Mouse (Mus musculus) urinary bladder, adult 2 months (tissue): Measurements from ENCODE around the gene Dbi. TPM values are rescaled to one million over a fixed set of nuclear protein-coding genes. Genes with fewer than 3 reads are reported as not detected.

ENCODE experiments used
- DNase-seq: peaks from one replicate; pipeline ENCODE4 v3.0.0; 2022; ENCODE audit warnings: low spot score
- polyA plus RNA-seq: library from polyadenylated mRNA; depleted of rRNA; stranded (reverse); fragments of >200 nt; gene quantifications from 2 replicates; pipeline ENCODE4 v1.2.3, GENCODE M21; 2012; rRNA removed

Gene Dbi
- polyA plus RNA-seq, result 364 and 515 TPM in 2 replicates

DNA sequence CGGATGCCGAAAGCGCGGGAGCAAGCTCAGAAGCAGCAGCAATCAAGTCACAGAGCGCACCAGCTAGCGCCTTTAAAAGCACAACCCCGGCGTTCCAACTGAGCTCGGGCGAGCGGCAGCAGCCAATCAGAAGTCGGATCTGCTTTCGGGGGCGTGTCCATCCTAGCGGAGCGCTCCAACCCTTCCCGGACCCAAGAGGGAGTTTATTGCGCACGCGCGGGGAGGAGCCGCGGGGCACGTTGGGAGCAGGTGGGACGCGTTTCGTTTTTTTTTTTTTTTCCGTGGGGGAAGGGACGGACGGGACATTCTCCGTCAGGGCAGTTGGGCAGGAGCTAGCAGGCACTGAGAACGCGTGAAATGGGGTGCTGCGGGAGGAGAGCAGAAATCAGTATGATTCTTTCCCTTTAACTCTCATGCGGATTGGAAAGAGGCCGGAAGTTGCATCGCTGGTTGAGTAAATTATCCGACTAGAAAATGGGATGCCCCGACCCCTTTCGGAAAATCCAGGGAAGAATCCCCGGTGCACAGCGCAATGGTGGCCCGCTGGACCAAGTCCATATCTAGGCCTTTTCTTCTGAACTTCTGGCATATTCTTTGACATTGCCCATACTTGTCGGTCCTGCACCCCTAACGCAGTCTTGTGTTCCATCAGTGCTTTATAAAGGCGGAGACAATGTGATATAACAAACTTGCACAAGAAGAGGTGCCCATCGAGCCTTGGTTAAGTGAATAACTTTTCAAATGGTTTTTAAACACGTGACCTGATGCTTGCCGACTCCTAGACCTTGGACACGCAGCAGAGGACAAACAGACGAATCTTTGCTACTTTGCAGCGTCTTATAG, at the start of gene Dbi, which contains the start of gene 3110009E18Rik:
Gene Dbi (minus strand): TSS at position 110 of the 843 bp plus-strand sequence.
Gene 3110009E18Rik (plus strand): TSS at position 219 of the 843 bp plus-strand sequence.
- peak; percentile 85 for DNase-seq

GRCm38 (mm10) chr1:120170307-120170706, 49.4 kb upstream of the Dbi start:
- no peak for DNase-seq

DNA sequence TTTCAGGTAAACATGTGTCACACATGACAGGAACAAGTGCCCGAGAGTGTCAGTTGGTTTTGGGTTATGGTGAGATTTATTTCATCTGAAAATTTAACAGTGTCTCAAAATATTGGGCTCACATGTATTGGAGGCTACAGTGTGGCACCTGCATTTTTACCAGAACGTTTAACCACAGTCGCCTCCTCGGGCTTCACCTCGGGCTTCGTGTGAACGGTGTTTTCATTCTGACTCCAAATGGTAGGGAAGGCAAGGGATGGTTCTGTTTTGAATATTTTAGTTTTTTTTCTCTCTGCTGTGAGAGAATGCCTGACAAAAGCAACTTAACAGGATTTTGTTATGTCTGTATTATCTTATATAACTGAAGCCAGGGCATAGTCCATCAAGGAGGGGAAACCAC, 47.8 kb upstream of the Dbi start:
- DNase-seq, result no peak

DNA sequence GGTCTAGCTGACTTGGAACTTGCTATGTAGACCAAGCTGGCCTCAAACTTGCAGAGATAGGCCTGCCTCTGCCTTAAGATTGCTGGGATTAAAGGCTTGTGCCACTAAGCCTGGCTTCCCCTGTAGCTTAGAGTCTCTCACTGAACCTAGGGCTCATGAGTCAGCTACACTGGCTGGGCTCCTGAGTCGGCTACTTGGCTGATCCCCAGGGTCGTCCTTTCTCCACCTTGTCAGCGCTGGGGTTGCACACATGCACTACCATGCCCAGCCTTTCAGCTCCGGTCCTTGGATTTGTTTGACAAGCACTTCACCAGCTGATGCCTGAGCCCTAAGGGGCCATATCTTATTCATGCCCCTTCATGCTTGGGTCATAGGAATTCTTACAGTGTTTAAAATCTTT, 47.1 kb upstream of the Dbi start:
- no peak for DNase-seq

DNA sequence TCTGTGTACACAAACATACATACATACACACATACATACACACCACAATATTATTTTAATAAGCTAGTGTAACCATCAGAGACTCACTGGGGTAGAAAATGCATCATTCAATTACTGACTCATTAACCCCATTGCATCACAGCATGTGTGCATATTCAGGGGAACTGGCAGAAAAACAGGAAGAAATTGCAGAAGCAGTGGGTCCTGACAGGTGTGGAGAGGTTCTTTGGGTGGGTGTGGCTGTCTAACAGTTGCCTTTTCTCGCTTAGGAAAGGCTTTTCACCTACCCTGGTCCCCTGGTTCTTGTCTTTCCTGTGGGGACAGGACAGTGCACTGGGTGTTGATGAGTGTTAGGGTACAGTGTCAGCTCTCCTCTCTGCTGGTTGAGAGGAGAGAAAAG, 41.7 kb upstream of the Dbi start:
- no peak for DNase-seq

DNA sequence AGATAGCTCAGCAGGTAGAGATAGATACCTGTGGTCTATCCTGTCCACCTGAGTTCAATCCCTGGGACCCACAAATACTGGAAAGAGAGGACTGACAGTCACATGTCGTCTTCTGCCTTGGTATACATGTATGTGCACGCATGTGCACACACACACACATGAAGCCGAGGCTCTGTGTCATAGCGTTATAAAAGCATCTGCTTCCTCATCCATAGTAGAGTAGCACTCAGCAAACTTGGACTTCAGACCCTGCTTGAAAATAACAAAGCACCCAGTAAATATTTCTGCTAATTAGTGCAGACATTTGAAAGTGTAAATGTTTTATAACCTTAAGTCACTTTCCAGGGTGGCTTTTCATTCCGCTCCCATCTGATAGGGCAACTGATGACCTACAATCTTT, 40.6 kb upstream of the Dbi start:
- no peak for DNase-seq

- DNase-seq, result no peak
These were observed 37.7 kb upstream of the Dbi start for GRCm38 (mm10) chr1:120158474-120159127.

DNA sequence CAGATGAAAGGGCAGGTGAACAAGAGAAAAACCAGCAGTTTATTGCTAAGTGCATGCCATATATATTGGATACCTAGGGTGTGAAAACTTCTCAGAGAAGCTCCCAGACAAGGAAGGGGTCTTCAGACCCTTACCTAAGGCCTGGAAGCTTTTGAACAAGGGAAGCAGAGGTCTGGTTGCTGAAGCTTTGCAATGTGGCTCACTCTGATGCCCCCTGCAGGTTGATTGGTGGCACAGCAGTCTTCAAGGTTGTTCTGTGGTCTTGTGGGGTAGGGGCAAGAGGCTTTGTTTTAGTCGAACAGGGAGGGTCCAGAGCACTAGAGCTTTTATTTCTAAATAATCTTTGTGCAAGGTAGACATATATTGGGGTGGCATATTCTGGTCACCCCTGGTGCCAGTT, 34.4 kb upstream of the Dbi start:
- DNase-seq, result no peak

DNA sequence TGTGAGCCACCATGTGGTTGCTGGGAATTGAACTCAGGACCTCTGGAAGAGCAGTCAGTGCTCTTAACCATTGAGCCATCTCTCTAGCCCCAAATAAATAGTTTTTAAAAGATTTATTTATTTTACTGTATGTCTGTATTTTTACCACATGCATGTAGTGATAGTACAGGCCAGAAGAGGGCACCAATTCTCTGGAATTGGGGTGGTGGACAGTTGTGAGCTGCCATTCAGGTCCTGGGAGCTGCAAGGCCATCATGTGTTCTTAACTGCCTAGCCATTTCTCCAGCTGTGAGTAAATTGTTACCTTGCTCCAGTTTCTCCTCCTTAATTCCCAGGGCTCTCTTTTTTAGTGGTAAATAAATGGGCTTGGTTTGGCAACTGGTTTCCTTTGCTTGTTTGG, 33.4 kb upstream of the Dbi start:
- DNase-seq, result no peak

DNA sequence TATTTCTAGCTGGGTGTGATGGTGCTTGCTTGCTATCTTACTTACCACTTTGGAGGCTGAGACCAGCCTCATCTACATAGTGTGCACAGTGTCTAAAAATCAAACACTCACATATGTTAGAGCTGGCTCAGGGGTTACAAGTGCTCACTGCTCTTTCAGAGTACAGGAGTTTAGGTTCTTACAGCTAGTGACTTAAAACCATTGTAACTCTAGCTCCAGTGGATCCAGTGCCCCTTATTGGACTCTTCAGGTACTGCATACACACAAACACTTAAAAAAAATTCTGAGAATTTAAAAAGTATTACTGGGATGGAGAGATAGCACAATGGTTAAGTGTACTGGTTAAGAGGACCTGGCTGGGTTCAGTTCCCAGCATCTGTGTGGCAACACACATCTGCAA, 26.1 kb upstream of the Dbi start:
- no peak for DNase-seq

DNA sequence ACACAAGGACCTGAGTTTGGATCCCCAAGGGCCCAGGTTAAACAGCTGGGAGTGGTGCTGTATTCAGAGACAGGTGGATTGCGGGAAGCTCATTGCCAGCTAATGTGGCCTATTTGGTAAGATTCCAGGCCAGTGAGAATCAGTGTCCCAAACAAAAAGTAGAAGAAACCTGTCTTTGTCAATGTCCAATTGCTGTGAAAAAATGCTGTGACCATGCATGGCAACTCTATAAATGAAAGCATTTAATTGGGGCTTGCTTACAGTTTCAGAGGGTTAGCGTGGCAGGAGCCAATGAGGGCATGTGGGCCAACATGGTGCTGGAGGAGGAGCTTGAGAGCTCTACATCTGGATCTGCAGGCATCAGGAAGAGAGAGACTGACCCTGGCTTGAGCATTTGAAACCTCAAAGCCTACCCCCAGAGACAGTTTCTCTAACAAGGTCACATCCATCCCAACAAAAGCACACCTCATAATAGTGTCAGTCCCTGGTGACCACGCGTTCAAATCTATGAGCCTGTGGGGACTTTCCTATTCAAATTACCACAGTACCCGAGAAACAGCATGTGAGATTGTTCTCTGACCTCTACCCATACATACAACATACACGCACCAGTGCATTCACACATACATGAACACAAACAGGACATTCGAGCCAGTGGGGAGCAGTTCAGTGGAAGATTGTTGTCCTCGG, 24.8 kb upstream of the Dbi start:
- no peak for DNase-seq

- DNase-seq, result no peak
These were observed 21.7 kb upstream of the Dbi start for GRCm38 (mm10) chr1:120142551-120142950.

DNA sequence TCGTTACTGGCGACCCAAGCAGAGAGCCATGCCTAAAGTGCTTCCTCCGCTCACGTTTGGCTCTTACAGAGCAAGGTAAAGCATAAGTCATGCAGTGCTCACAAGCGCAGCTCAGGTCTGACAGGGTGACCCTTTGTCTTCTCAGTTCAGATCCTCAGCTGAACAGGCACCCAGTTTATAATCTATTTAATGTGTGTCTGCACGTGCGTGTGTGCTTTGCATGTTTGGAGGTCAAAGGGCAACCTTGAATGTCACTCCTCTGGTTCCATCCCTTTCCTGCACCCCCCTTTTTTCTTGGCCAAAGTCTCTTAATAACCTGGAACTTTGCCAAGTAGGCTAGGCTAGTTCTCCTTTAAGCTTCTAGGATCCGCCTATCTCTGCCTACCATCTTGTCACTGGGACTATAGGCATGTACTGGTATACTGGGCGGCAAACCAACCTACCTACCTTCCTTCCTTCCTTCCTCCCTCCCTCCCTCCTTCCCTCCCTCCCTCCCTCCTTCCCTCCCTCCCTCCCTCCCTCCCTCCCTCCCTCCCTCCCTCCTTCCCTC, 19.3 kb upstream of the Dbi start:
- DNase-seq, result no peak

DNA sequence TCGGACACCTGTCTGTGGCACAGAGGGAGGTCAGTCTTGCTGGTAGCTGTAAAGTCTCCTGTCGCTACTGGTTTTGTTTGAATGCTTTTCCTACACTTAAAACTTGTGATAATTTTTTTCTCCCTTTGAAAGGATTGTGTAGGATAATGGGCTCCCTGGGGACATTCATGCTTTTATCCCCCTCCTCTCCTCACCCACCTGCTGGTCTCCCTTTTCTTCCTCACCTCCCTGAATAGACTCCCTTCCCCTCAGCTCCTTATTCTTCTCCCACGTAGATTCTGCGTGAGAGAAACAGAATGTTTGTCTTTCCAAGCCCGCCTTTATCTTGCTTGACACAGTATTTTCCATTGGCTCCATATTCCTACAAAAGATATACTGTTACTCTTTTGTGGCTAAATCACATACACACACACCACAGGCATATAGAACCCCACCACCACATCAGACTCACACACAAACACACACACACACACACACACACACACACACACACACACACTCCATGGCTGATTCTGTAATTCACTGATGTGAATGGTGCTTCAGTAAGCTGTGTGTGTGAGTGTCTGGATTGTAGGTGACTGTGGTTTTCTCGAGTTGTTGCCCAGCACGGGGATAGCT, 18.2 kb upstream of the Dbi start:
- DNase-seq, result no peak

DNA sequence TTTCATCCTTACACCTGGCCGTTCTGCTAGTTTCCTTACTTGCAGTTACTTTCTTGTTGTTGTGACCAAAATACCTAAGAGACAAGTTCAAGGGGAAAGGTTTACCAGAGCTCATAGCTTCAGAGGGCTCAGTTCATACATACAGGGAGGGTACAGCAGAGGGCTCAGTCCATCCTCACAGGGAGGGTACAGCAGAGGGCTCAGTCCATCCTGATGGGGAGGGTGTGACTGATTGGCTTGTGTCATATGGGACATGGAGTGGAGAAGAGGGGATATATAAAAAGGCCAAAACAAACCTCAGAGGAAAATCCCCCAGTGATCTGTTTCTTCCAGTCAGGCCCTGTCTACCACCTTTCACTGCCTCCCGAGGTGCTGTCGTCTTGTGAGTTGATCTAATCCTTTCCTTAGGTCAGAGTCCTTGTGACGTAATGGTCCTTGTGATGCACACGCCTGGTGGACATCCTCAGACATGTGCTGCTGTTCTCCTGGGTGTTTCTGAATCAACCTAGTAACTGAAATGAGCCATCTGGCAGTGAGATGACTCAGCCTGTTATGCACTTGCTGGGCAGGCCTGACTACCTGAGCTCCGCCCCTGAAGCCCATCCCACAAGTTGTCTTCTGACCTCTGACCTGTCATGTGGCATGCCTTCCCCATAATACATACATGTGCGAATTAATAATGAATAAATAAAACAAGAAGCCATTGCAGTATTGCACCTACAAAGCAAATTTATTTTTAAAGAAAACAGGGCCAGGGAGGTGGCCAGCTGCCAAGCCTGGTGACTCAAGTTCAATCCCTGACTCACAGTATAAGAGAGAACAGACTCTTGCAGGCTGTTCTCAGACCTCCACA, 15.3 kb upstream of the Dbi start:
- peak; percentile 27 for DNase-seq

GRCm38 (mm10) chr1:120132376-120132775, 11.5 kb upstream of the Dbi start:
- DNase-seq, result no peak

DNA sequence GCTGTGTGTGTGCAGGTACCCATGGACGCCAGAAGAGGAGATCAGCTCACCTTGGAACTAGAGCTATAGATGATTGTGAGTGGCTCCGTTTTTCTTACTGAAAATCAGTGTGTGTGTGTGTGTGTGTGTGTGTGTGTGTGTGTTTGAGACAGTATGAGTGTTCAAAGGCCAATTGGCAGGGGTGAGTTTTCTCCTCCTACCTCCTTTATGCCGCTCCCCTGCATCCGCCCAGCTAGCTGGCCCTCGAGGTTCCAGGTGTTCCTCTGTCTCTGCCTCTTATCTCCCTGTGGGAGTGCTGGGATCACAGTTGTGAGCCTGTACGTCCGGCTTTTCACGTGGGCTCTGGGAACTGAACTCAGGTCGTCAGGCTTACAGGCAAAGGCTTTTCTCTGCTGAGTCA, 5.4 kb upstream of the Dbi start:
- DNase-seq, result no peak

- DNase-seq, result no peak
These were observed 4.6 kb upstream of the Dbi start for GRCm38 (mm10) chr1:120125471-120125870.

DNA sequence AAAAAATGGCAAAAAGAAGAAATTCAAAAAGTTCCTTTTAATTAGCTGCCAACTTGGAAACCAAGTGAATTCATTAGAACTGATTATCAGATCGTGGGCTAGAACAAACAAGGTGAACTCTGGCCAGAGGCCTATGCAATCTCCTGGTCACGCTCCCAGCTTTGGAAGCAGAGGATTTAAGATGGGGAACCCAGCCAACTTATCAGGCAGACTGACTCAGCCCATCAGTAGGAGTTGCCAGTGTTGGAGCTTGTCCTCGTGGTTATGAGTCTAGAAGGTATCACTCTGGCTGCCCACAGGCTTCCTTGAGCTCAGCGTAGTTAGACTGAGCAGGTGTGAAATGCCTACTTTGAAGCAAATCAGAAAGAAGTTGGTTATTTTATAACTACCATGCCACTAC, 4.0 kb upstream of the Dbi start:
- DNase-seq, result no peak

DNA sequence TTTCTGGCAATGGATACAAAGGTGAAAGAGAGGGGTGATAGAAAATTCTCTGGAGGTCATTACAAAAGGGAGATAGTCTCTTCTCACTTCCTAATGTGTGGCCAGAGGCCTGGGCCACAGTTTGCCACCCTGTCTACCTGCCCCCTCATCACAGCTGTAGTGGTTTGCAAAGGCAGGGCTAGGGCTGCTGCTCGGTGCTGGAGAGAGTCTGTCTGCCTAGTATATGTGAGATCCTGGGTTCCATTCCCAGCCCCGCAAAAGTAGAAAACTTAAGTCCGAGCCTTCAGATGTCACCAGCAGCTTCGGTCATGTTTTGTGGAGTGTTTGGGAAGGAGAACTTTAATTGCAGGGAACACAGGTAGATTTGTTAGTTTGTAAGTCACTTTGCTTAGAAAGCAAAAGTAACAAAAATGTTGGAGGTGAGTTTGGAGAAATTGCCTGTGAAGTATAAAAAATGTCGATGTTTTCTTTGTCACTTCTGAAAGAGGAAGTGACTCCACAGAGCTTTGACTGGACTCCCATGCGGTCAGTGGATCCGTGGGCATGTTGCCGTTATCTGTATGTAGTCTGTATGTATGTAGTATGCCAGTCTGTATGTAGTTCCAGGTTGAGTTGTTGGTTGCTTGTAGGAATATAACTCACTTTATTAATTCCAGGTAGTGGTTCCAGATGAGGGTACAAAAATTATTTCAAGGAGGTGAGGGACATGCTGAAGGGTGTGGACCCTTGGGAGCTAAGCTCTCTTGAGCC, 1.9 kb upstream of the Dbi start:
- no peak for DNase-seq
